Mouse (Mus musculus): ENCODE data around the gene Nubp1.

GRCm38 (mm10) chr16:10384060-10384497 lies 27.7 kb upstream of the Nubp1 start:
- TF ChIP-seq POLR2A (IDR thresholded peaks at IDR 0.05; ENCODE audit: low read depth, low read length): no peak
- TF ChIP-seq CTCF (IDR thresholded peaks at IDR 0.05; ENCODE audit: extremely low read depth, insufficient read length, insufficient replicate concordance, low read depth, low read length): no peak

Data from small intestine, adult 2 months (tissue).